Mouse (Mus musculus) adrenal gland, adult 2 months (tissue): ENCODE results near the gene Tgfb1. TPM values are rescaled to one million over a fixed set of nuclear protein-coding genes. Genes with fewer than 3 reads are reported as not detected.

Source experiments
- DNase-seq: peaks from one replicate; pipeline ENCODE4 v3.0.0; 2021
- long read RNA-seq: library from polyadenylated mRNA; stranded (forward); transcript quantifications from one replicate; pipeline ENCODE4 v2.0.0, GENCODE M21; 2021
- polyA plus RNA-seq: library from polyadenylated mRNA; depleted of rRNA; stranded (reverse); fragments of >200 nt; gene quantifications from 2 replicates; pipeline ENCODE4 v1.2.3, GENCODE M21; 2012; rRNA removed
- total RNA-seq, 2 experiments: library from RNA; stranded (reverse); gene quantifications; 2 replicates each; pipeline ENCODE4 v1.2.3; 2021

Tgfb1 gene
- total RNA-seq (10 to 100 TPM; 30.2 to 36.6 TPM), polyA plus RNA-seq (50.8 and 57.6 TPM in 2 replicates)
- long read RNA-seq, transcript Tgfb1-201 (7 exons, 2,175 nt) = major isoform, 12 of 16 reads
- long read RNA-seq, partial matches to known transcripts = 4 of 16 reads
- long read RNA-seq, other reads (novel, unspliced or antisense) = 0 of 16 reads

DNA sequence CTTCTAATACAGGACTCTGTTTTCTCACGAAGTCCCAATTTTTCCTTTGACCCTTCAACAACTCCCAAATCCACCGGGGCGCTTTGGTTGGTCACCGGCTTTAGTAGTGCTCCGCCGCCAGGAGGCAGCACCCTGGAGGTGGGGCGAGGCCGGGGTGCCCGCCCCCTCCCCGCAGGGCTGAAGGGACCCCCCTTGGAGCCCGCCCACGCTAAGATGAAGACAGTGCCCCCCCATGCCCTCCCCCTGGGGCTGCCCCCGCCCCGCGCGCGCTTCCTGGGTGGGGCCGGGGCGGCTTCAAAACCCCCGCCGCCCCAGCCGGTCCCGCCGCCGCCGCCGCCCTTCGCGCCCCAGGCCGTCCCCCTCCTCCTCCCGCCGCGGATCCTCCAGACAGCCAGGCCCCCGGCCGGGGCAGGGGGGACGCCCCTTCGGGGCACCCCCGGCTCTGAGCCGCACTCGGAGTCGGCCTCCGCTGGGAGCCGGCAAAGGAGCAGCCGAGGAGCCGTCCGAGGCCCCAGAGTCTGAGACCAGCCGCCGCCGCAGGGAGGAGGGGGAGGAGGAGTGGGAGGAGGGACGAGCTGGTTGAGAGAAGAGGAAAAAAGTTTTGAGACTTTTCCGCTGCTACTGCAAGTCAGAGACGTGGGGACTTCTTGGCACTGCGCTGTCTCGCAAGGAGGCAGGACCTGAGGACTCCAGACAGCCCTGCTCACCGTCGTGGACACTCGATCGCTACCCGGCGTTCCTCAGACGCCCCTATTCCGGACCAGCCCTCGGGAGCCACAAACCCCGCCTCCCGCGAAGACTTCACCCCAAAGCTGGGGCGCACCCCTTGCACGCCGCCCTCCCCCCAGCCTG is at the start of gene Tgfb1:
TSS of gene Tgfb1 (plus strand) at position 323 of the 852 bp plus-strand sequence.
- peak; percentile 90 for DNase-seq

DNA sequence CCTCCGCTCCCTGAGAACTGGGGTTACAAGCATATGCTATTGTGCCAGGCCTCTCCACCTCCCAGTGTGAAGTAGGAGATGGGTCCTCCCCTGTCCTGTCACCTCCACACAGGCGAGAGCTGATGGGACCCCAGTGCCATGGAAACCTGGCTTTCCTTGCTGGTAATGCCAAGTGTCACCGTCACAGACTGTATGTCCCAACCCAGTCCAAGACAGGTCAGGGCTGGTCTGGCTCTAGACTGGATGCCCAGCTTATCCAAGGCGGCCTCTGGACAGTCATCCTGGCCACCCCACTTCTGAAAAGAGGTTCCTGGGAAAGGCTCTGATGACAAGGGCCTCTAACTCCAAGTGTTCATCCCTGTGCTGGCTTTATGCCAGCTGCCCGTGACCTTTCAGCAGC is 49.7 kb upstream of the Tgfb1 start:
- no peak for DNase-seq

DNA sequence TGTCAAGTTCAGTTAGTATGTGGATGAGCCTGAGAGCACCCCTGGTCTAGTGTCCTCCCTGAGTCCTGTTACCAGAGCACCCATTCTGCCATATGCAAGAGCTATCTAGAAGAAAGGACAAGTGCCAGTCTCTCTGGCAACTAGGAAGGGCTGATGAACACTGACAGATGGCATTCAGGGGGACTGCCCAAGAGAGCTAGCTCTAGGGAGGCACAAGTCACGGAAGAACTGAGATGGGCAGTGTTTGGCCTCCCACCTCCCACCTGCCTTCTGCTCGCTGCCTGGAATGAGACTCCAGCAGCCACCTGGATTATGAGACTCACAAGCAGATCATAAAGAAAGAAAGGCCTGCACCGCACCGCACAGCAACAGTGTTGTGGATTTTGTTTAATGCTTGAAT is 47.0 kb upstream of the Tgfb1 start:
- no peak for DNase-seq

DNA sequence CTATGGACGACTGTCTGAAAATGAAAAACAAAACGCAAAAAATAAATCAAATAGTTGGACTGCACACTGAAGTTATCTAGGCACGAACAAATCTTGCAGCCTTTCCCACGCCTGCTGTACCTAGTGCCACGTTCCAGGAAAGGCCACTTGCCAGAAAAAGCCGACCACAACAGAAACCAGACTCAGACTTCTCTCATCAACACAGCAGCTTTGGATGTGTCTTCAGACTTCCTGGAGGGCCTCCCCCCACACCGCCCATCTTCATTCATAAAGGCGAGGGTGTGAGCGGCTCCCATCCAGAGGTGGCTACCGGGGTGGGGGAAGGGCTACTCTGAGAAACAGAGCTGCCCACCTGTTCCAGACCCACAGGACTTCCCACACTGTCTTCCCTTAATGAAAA is 42.7 kb upstream of the Tgfb1 start:
- no peak for DNase-seq

DNA sequence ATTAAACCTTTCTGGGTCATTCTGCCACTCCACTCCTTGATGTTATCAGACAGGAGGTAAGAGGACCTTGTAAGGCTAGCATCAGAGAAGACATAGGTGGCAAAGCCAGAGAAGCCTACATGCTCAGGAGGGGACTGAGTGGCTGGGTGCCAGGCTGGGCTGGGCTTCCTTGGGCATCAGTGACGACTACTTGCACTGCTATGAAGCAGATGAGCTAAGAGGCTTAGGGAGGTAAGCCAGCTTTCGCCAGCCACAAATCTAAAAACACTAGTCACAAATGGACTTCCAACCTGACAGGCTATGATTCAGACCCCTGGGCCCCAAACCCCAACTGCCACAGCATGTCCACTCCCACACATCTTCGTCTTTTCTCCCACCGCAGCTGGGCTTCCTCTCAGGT is 42.2 kb upstream of the Tgfb1 start:
- DNase-seq = no peak

DNA sequence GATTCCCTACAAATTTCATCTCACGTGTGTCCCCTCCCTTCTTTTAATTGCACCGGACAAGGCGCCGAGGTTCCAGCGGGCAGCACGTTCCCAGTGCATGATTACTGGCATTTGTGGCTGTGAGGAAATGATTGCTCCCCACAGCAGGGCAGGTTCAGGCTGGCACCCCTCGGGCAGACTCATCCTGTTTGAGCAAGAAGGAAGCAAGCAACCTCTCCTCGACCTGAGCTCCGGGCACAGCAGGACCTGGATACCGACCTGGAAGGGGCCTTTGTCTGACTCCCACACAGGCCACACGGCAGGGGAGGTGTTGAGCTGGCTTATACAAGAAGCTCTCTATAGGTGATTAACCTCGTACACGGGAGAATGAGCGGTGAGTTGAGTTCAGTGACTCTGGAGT is 41.7 kb upstream of the Tgfb1 start:
- no peak for DNase-seq

DNA sequence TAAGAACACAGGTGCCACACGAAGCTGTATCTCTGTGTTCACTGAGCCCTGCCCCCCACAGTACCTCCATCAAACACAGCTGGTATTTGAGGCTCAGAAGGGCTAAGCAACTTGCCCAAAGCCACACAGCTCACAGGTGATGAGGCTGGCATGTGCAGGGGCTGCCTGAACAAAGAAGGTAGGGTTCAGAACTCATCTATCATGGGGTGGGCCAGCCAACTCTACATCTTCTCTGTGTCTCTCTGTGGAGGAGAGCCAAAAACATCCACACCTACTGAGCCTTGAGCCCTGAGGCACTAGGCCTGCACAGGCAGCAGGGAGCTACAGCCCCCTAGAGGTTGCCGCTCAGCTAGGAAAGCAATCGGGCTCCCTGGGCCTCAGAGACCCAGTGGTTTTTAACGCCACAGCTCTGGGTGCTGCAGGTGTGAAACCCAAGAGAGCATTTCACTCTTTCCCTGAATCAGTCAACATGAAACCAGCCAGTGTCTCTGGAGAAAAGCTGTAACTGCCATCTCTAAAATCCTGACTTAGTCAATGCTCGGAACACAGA is 39.2 kb upstream of the Tgfb1 start:
- DNase-seq = no peak

DNA sequence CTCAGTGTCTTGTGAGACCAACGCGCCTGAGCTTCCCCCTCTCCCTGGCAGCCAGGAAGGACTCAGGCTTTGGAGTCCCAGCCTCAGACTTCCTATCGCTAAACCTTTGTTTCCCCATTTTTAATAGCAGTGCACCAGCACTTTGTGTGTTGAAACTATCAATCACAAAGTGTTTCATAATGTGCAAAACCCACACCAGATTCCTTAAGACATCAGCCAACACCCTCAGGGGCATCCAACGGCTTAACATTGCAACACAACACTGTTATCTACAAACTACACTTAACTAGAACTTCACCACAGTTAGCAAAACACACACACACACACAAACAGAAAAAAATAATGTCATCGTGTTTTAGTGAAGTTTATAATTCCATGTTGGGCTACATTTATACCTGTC is 37.0 kb upstream of the Tgfb1 start:
- DNase-seq = no peak

DNA sequence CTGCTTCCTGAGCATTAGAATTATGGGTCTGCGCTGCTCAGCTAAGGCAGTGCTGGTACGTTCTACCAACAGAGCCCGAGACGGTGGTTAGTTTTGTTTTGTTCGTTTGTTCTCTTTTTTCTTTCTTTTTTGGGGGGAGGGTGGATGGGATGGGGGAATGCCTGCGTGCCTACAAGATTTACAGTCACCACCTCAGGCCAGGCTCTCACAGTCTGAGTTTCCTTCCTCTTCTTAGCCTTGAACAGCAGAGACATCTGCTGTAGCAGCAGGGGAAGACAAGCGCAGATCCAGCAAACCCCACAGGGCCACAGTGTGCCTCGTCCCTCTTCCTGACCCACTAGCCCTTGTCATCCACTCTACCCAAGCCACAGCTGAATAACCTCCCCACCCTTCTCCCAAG is 35.5 kb upstream of the Tgfb1 start:
- no peak for DNase-seq

DNA sequence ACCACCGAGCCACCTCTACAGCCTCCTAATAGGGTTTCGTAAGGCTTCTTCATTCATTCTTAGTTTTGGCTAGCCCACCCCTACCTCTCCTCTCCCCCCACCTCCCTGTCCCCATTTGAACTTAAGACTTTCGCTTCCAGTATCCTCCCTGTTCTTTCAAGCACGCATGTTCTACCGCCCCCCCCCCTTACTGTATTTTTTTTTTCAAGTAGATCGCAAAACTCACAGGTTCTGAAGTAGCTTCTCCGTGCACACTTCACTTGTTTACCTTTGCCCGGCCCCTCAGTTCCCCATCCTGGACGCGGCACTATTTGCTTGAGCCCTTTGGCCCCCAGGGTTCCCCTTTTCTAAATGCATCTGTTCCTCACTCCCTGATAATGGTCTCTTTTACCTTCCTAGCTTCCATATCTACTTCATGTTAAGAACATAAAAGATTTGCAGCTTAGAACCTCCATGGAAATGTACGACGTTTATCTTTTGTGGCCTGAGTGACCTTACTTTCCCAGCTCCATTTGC is 34.5 kb upstream of the Tgfb1 start:
- DNase-seq = no peak

DNA sequence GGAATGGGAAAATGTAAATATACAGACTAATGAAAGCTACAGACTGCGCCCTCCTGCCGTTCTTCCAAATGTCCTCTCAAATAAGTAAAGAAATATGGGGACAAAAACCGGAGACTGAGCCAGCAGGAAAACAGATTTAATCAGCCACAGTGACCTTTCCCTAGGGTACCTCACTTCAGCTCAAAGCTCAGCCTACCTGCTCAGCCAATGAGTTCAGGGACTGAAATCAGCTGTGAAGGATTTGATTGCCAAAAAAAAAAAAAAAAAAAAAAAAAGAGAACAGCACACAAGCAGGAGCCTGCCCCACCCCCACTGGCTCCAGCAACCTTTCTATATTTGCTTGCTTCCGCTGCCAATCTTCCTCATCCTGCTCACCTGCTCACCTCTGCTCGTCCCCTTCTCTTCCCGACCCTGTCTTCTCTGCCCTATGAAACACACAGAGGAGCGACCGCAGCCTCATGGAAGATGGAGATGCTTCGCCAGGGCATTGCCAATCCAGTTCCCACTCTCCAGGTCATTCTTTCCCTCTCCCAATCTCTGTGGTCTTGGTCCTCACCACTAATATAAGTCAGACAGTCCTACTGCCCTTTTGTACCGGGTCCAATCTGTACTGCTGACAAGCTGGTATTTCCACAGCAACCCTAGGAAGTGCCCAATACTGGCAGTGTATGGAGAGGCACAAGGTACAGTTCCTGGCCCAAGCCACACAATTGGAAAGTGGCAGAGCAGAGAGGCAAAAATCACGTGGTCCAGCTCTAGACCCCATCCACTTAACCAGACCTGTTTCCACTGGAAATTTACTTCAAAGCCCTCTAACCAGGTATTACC is 31.0 kb upstream of the Tgfb1 start:
- peak; percentile 21 for DNase-seq

DNA sequence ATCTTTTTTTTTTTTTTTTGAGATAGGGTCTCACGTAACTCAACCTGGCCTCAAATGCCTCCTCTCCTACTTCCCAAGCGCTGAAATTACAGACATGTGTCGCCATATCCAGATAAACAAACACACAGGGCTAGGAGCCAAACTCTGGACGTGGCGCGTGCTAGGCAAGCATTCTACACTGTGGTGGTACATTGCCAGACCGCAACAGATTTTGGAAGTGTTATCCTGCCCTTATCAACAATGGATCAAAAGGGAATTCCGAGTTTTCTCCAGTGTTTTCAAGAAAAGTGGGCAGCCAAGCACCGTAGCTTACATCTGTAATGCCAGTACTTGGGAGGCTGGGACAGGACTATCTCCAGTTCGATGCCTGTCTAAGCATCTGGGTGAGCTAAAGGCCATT is 29.0 kb upstream of the Tgfb1 start:
- peak; percentile 49 for DNase-seq

DNA sequence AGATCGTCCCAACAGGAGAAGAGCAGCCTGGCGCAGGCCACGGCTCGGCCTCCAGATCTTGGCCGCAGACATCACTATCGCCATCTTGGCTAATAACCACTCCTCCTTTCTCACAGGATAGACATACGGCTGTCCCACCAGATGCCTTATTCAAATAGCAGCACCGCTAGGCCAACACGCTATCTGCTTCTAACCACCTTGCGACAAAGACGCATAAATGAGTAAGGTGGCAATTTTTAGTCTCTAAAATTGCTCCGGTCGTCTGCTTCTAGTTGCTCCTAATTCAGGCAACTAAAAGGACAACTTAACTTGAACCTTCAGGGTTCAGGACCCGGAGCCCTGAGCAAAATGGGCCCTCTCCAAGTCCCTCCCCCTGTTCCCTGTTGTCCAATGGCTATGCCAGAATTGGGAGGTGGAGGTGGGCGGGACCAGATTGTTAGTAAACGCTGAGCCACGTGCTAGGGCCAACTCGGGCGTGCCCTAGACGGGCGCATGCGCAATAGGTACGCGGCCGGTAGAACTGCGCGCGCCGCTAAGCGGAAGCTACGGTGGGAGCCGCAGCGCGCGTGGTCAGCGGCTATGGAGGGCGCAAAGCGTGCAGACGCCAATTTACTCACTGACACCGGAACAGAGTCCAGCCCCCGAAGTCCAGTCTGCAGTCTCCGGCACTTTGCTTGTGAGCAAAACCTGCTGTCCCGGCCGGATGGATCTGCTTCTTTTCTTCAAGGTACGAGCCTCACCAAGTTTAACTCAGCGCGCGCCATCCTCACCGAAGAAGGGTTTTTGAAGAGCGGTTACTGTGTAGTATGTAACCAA is 27.9 kb upstream of the Tgfb1 start, which contains the start of the genes Bckdha and Exosc5:
TSS of gene Bckdha (minus strand) at position 325 of the 816 bp plus-strand sequence.
TSS of gene Exosc5 (plus strand) at position 508 of the 816 bp plus-strand sequence.
- peak; percentile 99 for DNase-seq

DNA sequence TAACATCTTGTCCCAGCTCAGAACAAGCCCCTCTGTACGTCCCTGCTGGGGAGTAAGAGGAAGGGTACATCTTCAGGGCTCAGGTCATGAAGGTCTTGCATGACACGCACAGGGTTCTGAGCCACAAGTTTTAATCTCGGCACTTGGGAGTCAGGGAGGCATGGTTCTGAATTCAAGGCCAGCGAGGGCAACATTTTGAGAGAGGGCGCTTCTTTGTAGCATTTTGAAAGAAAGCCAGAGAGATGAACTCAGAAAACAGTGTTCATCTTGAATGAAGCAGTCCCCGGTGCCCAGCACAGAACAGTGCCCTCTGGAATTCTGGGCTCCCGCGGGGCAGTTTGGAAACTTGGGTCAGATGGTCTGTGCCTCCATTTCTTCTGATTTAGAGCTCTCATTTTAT is 20.4 kb upstream of the Tgfb1 start:
- no peak for DNase-seq

DNA sequence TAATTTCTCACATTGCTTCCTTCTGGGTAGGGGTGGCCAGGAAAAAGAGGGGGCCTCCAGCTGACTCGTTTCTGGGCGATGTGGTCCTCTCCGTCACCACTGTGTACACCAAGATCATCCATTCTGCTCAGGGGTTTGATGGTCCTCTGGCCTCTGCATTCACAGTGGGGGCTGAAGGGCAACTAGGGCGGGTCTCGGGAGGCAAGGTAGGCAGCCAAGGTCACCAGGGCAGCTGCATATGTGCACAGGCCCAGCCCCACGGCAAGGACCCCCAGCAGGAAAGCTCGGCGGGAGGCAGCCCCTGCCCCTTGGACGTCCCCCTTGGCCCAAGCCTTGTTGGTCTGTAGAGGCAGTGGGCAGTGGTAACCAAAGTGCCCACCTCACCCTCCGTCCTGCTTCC is 17.6 kb upstream of the Tgfb1 start:
- DNase-seq = no peak

DNA sequence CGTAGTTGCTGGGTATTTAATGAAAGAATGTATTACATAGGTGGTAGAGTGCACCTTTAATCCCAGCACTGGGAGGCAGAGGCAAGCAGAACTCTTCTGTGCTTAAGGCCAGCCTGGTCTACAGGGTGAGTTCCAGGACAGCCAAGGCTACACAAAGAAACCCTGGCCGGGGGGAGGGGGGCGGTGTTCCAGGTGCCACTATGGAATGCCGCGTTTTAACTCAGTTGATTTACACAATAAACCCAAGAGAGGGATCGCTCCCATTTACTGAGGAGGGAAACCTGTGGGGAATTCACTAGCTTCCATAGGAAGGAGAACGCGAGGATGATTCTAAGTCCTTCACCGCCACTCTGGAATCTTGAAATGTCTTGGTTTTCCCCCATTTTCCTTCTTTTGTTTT is 17.2 kb upstream of the Tgfb1 start:
- no peak for DNase-seq

DNA sequence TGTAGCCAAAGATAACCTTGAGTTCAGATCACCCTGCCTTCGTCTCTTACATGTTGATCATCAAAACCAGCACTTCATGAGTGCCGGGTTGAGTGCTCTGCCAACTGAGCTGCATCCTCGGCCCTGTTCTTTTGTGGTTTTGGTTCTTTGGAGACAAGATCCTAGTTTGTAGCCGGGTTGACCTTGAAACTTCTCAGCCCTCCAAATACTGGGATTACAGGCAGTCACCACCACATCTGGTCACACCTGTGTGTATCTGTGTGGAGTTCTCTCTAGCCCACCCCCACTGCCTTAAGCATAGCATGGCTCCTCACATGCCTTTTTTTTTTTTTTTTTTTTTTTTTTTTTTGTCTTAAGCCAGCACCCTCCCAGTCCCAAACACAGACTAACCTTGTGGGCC is 16.7 kb upstream of the Tgfb1 start:
- DNase-seq = no peak

DNA sequence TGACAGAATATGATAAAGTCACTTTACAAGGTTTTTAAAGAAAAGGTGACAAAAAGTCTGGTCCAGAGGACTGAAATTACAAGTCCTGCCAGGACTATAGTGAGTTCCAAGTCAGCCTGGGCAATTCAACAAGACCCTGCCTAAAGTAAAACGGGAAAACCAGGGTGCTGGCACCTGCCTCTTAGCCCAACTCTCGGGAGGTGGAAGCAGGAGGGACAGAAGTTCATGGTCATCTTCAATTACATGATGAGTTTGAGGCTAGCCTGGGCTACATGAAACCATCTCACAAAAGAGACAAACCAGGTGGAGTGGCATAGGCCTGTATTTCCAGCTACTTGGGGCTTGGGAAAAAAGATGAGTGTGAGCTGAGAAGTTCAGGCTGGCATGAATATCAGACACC is 15.1 kb upstream of the Tgfb1 start:
- no peak for DNase-seq

DNA sequence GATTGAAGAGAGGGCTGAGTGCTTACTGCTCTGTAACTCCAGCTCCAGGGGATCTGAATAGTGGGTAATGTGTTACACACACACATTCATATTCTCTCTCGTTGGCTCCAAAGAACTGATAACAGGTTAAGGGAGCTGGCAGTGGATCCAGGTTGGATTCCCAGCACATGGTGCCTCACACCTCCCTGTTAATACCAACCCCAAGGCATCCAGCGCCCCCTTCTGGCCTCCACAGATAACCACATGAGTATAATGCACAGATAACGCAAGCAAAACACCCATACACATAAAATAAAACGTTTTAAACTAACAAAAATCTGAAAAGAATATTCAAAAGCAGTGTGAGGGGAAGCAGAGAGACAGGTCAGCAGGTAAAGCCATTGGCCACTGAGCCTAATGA is 14.4 kb upstream of the Tgfb1 start:
- no peak for DNase-seq

DNA sequence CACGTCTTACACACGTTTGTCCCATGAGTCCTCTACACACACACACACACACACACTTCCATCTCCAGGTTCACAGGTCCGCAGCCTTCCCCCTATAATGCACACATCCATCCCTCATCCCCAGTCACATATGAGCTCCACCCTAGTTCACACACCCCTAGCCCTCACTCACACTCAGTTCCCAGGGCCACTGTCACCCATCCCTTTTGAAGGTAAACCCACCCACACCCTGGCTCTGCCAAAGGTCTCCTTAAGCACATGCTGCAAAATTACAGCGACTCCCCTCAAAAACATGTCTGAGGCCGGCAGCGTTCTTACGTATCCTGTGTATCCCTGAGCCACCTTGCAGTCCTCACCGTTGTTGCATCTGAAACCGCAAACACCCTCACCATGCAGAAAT is 12.5 kb upstream of the Tgfb1 start:
- no peak for DNase-seq

DNA sequence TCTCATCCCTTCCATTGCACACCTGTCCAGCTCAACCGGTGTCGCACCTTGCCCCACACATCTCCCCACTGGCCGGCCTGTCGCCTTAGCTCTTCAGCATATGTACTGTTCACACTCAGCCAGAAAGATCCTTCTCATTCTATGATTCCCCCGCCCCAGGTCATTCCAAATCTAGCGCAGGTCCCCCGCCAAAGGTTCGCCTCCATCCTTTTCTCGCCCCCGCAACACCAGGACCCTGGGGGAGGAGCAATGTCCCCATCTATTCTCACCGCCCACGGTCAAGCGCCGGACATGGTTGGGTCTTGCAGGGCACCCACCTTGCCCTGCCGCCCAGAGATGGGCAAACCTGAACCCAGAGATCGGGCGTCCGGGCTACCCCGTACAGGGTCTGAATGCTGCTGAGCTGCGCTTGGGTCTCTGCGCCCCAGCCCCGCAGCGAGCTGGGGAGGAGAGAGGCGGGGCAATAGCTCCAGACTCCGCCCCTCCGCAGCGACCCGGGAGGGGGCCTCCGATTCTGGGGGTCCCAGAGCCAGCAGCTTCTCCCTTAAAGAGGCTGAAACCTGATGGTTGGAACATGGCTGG is 12.0 kb upstream of the Tgfb1 start, which contains the start of gene Tmem91:
TSS of gene Tmem91 (minus strand) at position 448 of the 582 bp plus-strand sequence.
- DNase-seq = no peak
